Mouse (Mus musculus): Measurements from ENCODE around the gene Fbxo39.

DNA sequence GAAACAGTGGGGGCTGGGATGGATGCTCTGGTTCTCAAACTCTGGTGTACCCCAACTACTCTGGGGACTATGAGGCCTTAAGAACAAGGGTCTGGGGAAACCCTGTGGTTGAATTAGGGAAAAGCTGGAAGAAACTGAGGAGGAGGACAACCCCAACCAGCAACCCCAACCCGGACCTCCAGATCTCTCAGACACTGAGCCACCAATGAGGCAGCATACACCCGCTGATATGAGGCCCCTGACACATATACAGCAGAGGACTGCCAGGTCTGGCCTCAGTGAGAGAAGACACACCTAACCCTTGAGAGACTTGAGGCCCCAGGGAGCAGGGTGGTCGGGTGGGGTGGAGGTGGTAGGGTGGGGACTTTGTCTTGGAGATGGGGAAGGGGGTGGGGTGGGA, 27.6 kb upstream of the Fbxo39 start:
- TF ChIP-seq POLR2A (IDR thresholded peaks at IDR 0.05; ENCODE audit: low read depth, low read length), result no peak
- no peak for TF ChIP-seq CTCF (IDR thresholded peaks at IDR 0.05; ENCODE audit: extremely low read depth, insufficient read length, insufficient replicate concordance, low read depth, low read length)
